In the genomic region with DNA sequence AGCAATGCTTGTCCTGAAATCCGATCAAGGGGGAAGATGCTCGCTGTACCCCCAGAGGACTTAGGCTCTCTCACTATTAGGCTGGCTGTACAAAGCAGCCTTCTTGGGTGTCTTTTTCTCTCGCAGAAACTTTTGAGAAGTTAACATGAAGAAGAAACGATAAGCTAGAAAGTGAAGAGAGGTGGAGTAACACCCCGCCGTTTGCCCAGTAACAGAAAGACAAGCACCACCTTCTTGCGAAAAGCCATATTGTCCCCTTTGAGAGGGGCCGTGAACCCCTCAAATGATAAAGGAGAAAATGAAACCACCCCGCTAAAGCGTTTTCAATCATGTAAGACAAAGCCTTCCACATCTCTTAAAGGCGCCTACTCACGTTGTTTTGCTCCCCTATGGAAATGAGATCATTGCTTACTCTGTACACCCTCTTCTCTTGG, we compare ENCODE assay signal across 8 mouse cellular contexts. TPM values are rescaled to one million over a fixed set of nuclear protein-coding genes. Genes with fewer than 3 reads are reported as not detected.
DNase-seq lines count a peak whose midpoint lies in the region; ATAC-seq and TF ChIP-seq lines count a peak whose summit lies in the region.

No protein-coding gene starts in this region.

- H3K9me3 ChIP-seq in heart, embryonic 16.5 days (replicated peaks; ENCODE audit: control insufficient read depth, low read length) = no peaks in the 10 kb centered on the region
- no peaks in the 10 kb centered on the region for H3K9me3 ChIP-seq in forebrain, embryonic 15.5 days
- no peaks in the 10 kb centered on the region for H3K9me3 ChIP-seq in liver, embryonic 14.5 days (ENCODE audit: control insufficient read depth, low read length)
- no peaks in the 10 kb centered on the region for H3K9me3 ChIP-seq in stomach, embryonic 16.5 days (replicated peaks; ENCODE audit: control insufficient read depth, low read length)

- H3K4me2 ChIP-seq in heart, embryonic 16.5 days (ENCODE audit: low read depth, low read length) = peak overlapping the region; percentile 91
- H3K4me2 ChIP-seq in forebrain, embryonic 15.5 days (replicated peaks) = peak overlapping the region; percentile 78
- H3K4me2 ChIP-seq in liver, embryonic 14.5 days (ENCODE audit: low read depth) = peak overlapping the region; percentile 77
- H3K4me2 ChIP-seq in stomach, embryonic 16.5 days (ENCODE audit: low read depth, low read length) = peak overlapping the region; percentile 71

- TF ChIP-seq EP300 in liver, embryonic 14.5 days (IDR thresholded peaks at IDR 0.05; ENCODE audit: low read depth) = no peak

- peak overlapping the region; percentile 82 for H3K4me3 ChIP-seq in heart, embryonic 16.5 days (ENCODE audit: low read length)
- peak overlapping the region; percentile 66 for H3K4me3 ChIP-seq in forebrain, embryonic 15.5 days
- H3K4me3 ChIP-seq in liver, embryonic 14.5 days (ENCODE audit: insufficient read depth in 1 of 2, low read depth in 2 of 2, low read length in 2 of 2) = peak overlapping the region; percentile 73 to 90
- H3K4me3 ChIP-seq in stomach, embryonic 16.5 days (replicated peaks; ENCODE audit: low read length) = peak overlapping the region; percentile 87

- H3K27ac ChIP-seq in heart, embryonic 16.5 days (ENCODE audit: low read length) = peak overlapping the region; percentile 90
- peak overlapping the region; percentile 70; the same call in 1 of the 2 replicates for H3K27ac ChIP-seq in forebrain, embryonic 15.5 days (replicated peaks)
- peak overlapping the region; percentile 88 for H3K27ac ChIP-seq in liver, embryonic 14.5 days
- peak overlapping the region; percentile 95 for H3K27ac ChIP-seq in stomach, embryonic 16.5 days (ENCODE audit: low read length)

- H3K27me3 ChIP-seq in heart, embryonic 16.5 days (ENCODE audit: control insufficient read depth, insufficient read depth, low read length) = no peaks in the 10 kb centered on the region
- H3K27me3 ChIP-seq in forebrain, embryonic 15.5 days = no peaks in the 10 kb centered on the region
- no peaks in the 10 kb centered on the region for H3K27me3 ChIP-seq in liver, embryonic 14.5 days (ENCODE audit: control insufficient read depth, insufficient read depth, low read length)
- no peaks in the 10 kb centered on the region for H3K27me3 ChIP-seq in stomach, embryonic 16.5 days (ENCODE audit: control insufficient read depth, insufficient read depth, low read length)

- ATAC-seq in heart, embryonic 16.5 days (replicated peaks; ENCODE audit: extremely low read depth, insufficient read depth, low FRiP score) = no peak
- peak; percentile 3; the same call in 1 of the 2 replicates for ATAC-seq in forebrain, embryonic 15.5 days (replicated peaks)
- ATAC-seq in liver, embryonic 14.5 days (ENCODE audit: insufficient read depth) = peak; percentile 1; the same call in 1 of the 2 replicates
- ATAC-seq in stomach, embryonic 16.5 days (ENCODE audit: insufficient read depth, low FRiP score) = no peak

- H3K36me3 ChIP-seq in heart, embryonic 16.5 days (ENCODE audit: control insufficient read depth, insufficient read depth) = no peaks in the 10 kb centered on the region
- H3K36me3 ChIP-seq in forebrain, embryonic 15.5 days = no peaks in the 10 kb centered on the region
- no peaks in the 10 kb centered on the region for H3K36me3 ChIP-seq in liver, embryonic 14.5 days (replicated peaks; ENCODE audit: control insufficient read depth, insufficient read depth, low read depth)
- no peaks in the 10 kb centered on the region for H3K36me3 ChIP-seq in stomach, embryonic 16.5 days (ENCODE audit: control insufficient read depth, insufficient read depth, low read length)

- peaks cover 4% of the 10 kb centered on the region; the same call in 1 of the 2 replicates for H3K4me1 ChIP-seq in heart, embryonic 16.5 days (ENCODE audit: control insufficient read depth, insufficient read depth, low read length)
- H3K4me1 ChIP-seq in forebrain, embryonic 15.5 days = peaks cover 13% of the 10 kb centered on the region
- peaks cover 12 to 14% of the 10 kb centered on the region in 2 experiments for H3K4me1 ChIP-seq in liver, embryonic 14.5 days (replicated peaks; ENCODE audit: control insufficient read depth in 2 of 2, insufficient read depth in 2 of 2, low read length in 1 of 2)
- peaks cover 5% of the 10 kb centered on the region; the same call in 1 of the 2 replicates for H3K4me1 ChIP-seq in stomach, embryonic 16.5 days (ENCODE audit: control insufficient read depth, insufficient read depth, low read length)

- TF ChIP-seq CTCF in liver, embryonic 14.5 days (IDR thresholded peaks at IDR 0.05; ENCODE audit: low read depth) = no peak

- peak overlapping the region; percentile 91 for H3K9ac ChIP-seq in heart, embryonic 16.5 days (ENCODE audit: low read length)
- H3K9ac ChIP-seq in forebrain, embryonic 15.5 days (replicated peaks) = peak overlapping the region; percentile 66
- H3K9ac ChIP-seq in liver, embryonic 14.5 days (replicated peaks) = peak overlapping the region; percentile 98
- H3K9ac ChIP-seq in stomach, embryonic 16.5 days (ENCODE audit: low read length) = peak overlapping the region; percentile 93

- DNase-seq in heart, postnatal 36 days = no peak
- DNase-seq in NIH3T3 (ENCODE audit: low read depth) = peak; percentile 56
- peak; percentile 23 to 44 (median 35) for DNase-seq in liver, embryonic 14.5 days (ENCODE audit: low read depth in 3 of 3, low spot score in 3 of 3)
- no peak for DNase-seq in yolk sac, embryonic 10.5 days (ENCODE audit: low spot score)
- no peak for DNase-seq in frontal cortex, adult 2 months (ENCODE audit: extremely low spot score in 1 of 2, low spot score in 1 of 2)

- intact Hi-C loops in heart, postnatal 36 days (cut with DNase I) = loop anchor here (5.0 kb wide), 1 partner anchor 118 kb away; the partner anchor contains the start of gene Psmd14

- WGBS in heart, embryonic 16.5 days = under 1% methylated on average over 12 of the region's 12 CpGs
- WGBS in forebrain, embryonic 15.5 days = 2% methylated on average over 12 of the region's 12 CpGs
- WGBS in liver, embryonic 14.5 days (ENCODE audit: insufficient replicate concordance) = under 1% methylated on average over 12 of the region's 12 CpGs
- under 1% methylated on average over 12 of the region's 12 CpGs for WGBS in stomach, embryonic 16.5 days

RNA-seq across cellular contexts. Expression of gene Tank, which starts 15.5 kb away (rescaled TPM):
- polyA plus RNA-seq in heart, embryonic 16.5 days (2015; fragmentation: Nextera tagmentation; extraction: Ambion mirVana) = 22.1 and 29.0 TPM in 2 replicates
- 10 to 100 TPM; 16.8 to 22.2 TPM for total RNA-seq in heart, postnatal 36 days (2021)
- 28.9 and 29.9 TPM in 2 replicates for polyA plus RNA-seq in forebrain, embryonic 15.5 days (2015; fragmentation: Nextera tagmentation; extraction: Ambion mirVana)
- polyA plus RNA-seq in liver, embryonic 14.5 days (2012; rRNA removed) = 9.0 and 15.9 TPM in 2 replicates
- 21.3 and 24.7 TPM in 2 replicates for polyA plus RNA-seq in liver, embryonic 14.5 days (2014; fragmentation: Nextera tagmentation; extraction: Ambion mirVana)
- 35.2 and 36.0 TPM in 2 replicates for polyA plus RNA-seq in stomach, embryonic 16.5 days (2015; fragmentation: Nextera tagmentation; extraction: Ambion mirVana)
- polyA plus RNA-seq in frontal cortex, adult 2 months (2012; rRNA removed) = 37.3 and 46.1 TPM in 2 replicates

Comparison
In these comparisons a context has a peak if more than half of its experiments do, and no peak if none do; other contexts are left out.
1. ATAC-seq: peak in forebrain, embryonic 15.5 days (single experiment) and liver, embryonic 14.5 days (single experiment); none in heart, embryonic 16.5 days (single experiment) and stomach, embryonic 16.5 days (single experiment).
2. DNase-seq: peak in NIH3T3 (single experiment) and liver, embryonic 14.5 days (3 of 3); none in heart, postnatal 36 days (0 of 2), yolk sac, embryonic 10.5 days (single experiment) and frontal cortex, adult 2 months (0 of 2).
3. Peak in every context shown above with its lines, with median percentiles within 50 percentile points of each other: H3K27ac ChIP-seq, H3K4me2 ChIP-seq, H3K4me3 ChIP-seq and H3K9ac ChIP-seq.